Mouse (Mus musculus) midbrain, embryonic 12.5 days (tissue): ENCODE data around the gene Sec61b. TPM values are rescaled to one million over a fixed set of nuclear protein-coding genes. Genes with fewer than 3 reads are reported as not detected.
A peak's percentile ranks its signal among the peaks of the same experiment; 100 is the strongest.

ENCODE experiments used
- ATAC-seq: fragments of 200-750 bp; cut with Nextera tagmentation; 2 replicates; pipeline ENCODE4 v1.8.0; 2017; ENCODE audit warnings: low read depth, moderate TSS enrichment, moderate library complexity; ENCODE audit not compliant: low FRiP score
- H3K27ac ChIP-seq: fragments of 300-500 bp; sonication (generic); replicated peaks from 2 replicates; pipeline ENCODE4 v1.5.1; 2016; ENCODE audit warnings: mild to moderate bottlenecking
- H3K27me3 ChIP-seq: fragments of 300-500 bp; sonication (generic); 2 replicates; pipeline ENCODE4 v1.6.1; 2016; ENCODE audit warnings: mild to moderate bottlenecking
- H3K36me3 ChIP-seq: fragments of 300-500 bp; sonication (generic); 2 replicates; pipeline ENCODE4 v1.6.1; 2016
- H3K4me1 ChIP-seq: fragments of 300-500 bp; sonication (generic); 2 replicates; pipeline ENCODE4 v1.6.1; 2016
- H3K4me2 ChIP-seq: fragments of 300-500 bp; sonication (generic); replicated peaks from 2 replicates; pipeline ENCODE4 v1.6.1; 2016; ENCODE audit warnings: mild to moderate bottlenecking, moderate library complexity
- H3K4me3 ChIP-seq: fragments of 300-500 bp; sonication (generic); 2 replicates; pipeline ENCODE4 v1.5.1; 2016; ENCODE audit warnings: mild to moderate bottlenecking
- H3K9ac ChIP-seq: fragments of 300-500 bp; sonication (generic); replicated peaks from 2 replicates; pipeline ENCODE4 v1.6.1; 2016; ENCODE audit warnings: mild to moderate bottlenecking, moderate library complexity
- H3K9me3 ChIP-seq: fragments of 300-500 bp; sonication (generic); 2 replicates; pipeline ENCODE4 v1.6.1; 2016; ENCODE audit warnings: mild to moderate bottlenecking
- WGBS: fragments of 180-500 bp; shearing (Covaris S2); methylation state at CpG from one replicate; pipeline ENCODE4 v1.1.7; 2016; 5-methylcytosine and 5-hydroxymethylcytosine counted together
- polyA plus RNA-seq: library from polyadenylated mRNA; unstranded; fragments of >200 nt; fragmentation: Nextera tagmentation; extraction: Ambion mirVana; gene quantifications from 2 replicates; pipeline ENCODE4 v1.2.1, GENCODE M21; 2016

Sec61b gene
- polyA plus RNA-seq, 1 experiment from 2014 or later = 325 TPM

DNA sequence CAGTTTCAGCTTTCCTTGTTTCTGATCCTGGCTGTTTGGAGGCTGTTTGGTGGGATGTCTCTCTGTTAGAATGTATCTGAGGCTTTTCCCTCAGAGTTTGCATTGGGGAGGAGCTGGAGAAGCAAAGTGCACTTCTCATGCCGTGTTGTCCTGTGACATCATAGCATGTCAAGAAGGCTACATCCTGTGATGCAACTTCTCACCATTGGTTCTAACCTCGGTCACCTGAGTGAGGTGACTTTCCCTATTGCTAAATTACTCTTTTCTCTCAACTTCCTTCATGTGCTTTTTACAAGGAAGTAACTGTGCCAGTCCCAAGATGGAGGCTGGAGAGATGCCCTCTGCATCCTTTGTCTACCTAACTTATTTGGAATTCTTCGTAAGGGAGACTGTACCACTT, 25.9 kb upstream of the Sec61b start:
- H3K9me3 ChIP-seq = no peaks in the 10 kb centered on the region
- H3K4me3 ChIP-seq = no peak overlapping the region
- H3K27ac ChIP-seq = no peak overlapping the region
- H3K4me1 ChIP-seq = peaks cover 5% of the 10 kb centered on the region; the same call in 1 of the 2 replicates
- no peaks in the 10 kb centered on the region for H3K36me3 ChIP-seq
- WGBS = 95% methylated on average over 3 of the region's 3 CpGs
- no peak overlapping the region for H3K9ac ChIP-seq
- no peak overlapping the region for H3K4me2 ChIP-seq
- ATAC-seq = no peak
- H3K27me3 ChIP-seq = no peaks in the 10 kb centered on the region

DNA sequence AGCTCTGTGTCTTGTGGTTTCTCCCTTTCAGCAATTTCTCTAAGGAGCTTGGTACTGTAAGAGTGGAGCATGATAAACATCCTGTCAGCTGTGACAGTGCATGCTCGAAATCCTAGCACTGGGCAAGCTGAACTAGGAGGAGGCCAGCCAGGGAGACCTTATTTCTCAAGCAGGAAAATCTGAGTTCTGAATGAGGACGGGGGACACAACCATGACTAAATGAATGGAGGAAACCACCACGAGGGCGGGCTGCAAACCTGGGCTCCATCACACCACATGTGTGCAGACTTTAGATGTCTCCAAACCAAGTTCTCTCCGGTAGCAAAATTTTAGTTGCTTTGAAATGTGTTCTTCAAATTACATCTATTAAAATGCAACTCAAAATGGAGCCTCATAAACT, 25.3 kb upstream of the Sec61b start:
- Histone ChIP-seq H3K9me3 (no peaks in the 10 kb centered on the region), H3K4me1 (peaks cover 5% of the 10 kb centered on the region; the same call in 1 of the 2 replicates), H3K4me2 (no peak overlapping the region), H3K27me3 (no peaks in the 10 kb centered on the region), H3K4me3 (no peak overlapping the region), H3K27ac (no peak overlapping the region), H3K36me3 (no peaks in the 10 kb centered on the region), H3K9ac (no peak overlapping the region)
- ATAC-seq = no peak
- 60% methylated on average over 5 of the region's 5 CpGs for WGBS

DNA sequence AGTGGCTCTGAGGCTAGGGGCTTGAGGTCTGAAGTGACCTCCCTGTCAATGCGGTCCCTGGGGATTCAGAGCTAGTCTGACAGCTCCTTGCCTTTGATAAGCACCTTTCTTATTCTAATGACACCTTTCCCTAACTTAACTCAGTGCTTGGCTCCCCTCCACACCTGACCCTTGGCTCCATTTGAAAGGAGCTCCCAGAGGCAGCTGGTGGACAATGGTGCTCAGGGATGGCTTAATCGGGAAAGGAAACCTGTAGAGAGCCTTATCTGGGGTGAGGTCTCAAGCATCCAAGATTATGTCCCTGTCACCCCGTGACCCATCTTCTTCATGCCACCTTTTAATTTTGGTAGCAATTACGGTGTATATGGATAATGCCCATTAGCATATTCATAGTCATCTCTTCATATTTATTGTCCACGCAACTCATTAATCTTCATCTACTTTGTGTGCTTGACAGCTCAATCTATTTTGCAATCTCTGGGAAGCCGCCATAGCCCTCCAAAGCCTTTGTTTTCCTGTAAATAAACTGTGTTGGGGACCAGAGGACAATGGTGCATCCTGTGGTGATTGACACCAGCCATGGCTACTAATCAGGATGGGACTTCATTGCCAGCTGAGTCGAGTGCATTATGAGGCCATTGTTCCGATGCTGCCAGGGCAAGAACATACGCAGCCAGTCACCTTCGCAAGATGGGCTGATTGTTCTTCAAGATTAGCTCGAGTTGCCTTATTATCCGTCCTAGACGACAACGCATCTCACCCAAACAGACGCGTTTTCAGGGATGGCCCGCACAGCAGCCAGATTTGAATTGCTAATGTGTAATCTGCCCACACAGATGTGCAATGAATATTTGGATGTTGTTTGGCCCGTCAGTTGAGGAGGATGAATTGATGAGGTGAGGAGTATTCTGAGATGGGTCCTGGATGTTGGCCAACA, 24.6 kb upstream of the Sec61b start:
- 17% methylated on average over 18 of the region's 18 CpGs for WGBS
- Histone ChIP-seq H3K4me3 (no peak overlapping the region), H3K9ac (no peak overlapping the region), H3K27ac (no peak overlapping the region), H3K4me2 (peak overlapping the region; percentile 19), H3K4me1 (peaks cover 5% of the 10 kb centered on the region; the same call in 1 of the 2 replicates), H3K9me3 (no peaks in the 10 kb centered on the region), H3K27me3 (no peaks in the 10 kb centered on the region), H3K36me3 (no peaks in the 10 kb centered on the region)
- ATAC-seq = no peak

DNA sequence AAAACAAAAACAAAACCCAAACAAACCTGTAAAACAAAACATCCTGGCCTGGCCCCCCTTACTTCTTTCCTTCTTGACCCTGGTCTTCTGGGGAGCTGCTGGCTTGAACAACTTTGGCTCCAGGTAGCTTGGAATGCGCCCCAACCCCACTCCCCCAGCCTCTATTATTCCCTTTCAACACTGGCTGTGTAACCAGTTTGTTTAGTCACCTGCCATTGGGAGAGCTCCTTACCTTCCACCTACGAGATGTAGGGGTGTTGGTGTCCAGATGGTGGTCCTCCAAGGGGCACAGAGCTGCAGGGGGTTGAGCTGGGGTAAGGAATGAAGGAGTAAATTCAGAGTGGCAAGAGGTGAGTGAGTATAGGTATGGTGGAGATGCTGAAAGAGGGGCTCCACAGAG, 7.3 kb upstream of the Sec61b start:
- no peak overlapping the region for H3K27ac ChIP-seq
- H3K4me1 ChIP-seq = no peaks in the 10 kb centered on the region
- H3K9ac ChIP-seq = no peak overlapping the region
- no peak for ATAC-seq
- peaks cover 64% of the 10 kb centered on the region for H3K36me3 ChIP-seq
- no peaks in the 10 kb centered on the region for H3K27me3 ChIP-seq
- WGBS = 90% methylated on average over 2 of the region's 2 CpGs
- H3K9me3 ChIP-seq = no peaks in the 10 kb centered on the region
- H3K4me2 ChIP-seq = no peak overlapping the region
- no peak overlapping the region for H3K4me3 ChIP-seq

DNA sequence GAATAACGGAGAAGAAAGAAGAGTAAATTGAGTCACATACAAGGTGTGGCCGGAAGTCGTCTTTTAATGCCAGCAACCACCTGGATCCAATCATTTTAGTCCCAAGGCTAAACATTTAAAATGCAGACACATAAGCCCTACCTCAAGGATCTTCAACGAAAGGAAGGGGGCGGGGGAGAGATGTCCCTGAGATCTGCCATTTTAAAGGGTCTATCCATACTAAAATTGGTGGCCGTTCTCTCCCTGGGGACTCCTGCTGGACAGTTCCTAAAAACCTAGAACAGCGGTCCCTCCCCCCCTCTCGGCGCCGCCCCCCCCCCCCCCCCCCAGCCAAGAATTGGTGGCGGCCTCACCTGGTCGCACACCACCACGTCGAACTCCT, 881 bp upstream of the Sec61b start:
- 2% methylated on average over 12 of the region's 14 CpGs for WGBS
- peaks cover 26% of the 10 kb centered on the region for H3K4me1 ChIP-seq
- peak overlapping the region; percentile 90 for H3K9ac ChIP-seq
- H3K27ac ChIP-seq = peak overlapping the region; percentile 96
- H3K4me2 ChIP-seq = peak overlapping the region; percentile 81
- peaks cover 53% of the 10 kb centered on the region for H3K36me3 ChIP-seq
- no peaks in the 10 kb centered on the region for H3K9me3 ChIP-seq
- H3K4me3 ChIP-seq = peak overlapping the region; percentile 88
- ATAC-seq = no peak
- H3K27me3 ChIP-seq = no peaks in the 10 kb centered on the region

DNA sequence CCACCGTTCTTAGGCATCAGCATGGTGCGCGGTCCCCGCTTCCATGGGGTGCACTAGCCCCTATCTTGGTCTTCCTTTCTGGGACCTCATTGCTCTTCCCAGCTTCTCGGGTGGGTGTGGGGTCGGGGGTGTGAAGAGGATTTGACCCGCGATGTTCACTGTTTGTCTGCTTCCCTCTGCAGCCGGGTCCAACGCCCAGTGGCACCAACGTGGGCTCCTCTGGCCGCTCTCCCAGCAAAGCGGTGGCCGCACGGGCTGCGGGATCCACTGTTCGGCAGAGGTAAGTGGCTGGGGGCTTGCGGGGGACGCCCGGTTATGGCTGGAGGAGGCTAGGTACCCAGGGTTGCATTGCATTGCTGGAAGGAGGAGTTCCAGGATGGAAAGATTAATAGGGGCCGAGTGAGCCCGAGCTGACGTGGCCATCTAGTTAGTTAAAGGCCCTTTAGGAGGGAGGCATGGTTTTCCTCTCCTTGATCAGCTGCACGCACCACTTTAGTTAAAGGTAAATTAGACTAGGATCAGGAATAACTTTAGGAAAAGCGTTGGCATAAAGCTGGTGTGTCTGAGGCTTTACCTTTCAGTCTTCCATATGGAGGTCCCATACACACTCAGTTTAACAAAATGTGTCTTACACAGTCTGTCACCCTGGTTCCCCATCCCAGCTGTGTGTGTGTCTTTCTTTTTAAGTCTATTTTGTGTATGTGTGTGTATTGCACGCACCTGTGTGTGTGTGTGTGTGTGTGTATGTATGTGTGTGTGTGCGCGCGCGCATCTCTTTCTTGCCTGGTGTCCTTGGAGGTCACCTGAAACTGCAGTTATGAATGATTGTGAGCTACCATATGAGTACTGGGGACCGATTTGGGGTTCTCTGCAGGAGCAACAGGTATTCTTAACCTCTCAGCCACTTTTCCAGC, 529 bp downstream of the Sec61b start:
- Histone ChIP-seq H3K4me3 (peak overlapping the region; percentile 88), H3K4me2 (peak overlapping the region; percentile 81), H3K4me1 (peaks cover 26% of the 10 kb centered on the region), H3K9ac (peak overlapping the region; percentile 90), H3K9me3 (no peaks in the 10 kb centered on the region), H3K27me3 (no peaks in the 10 kb centered on the region), H3K36me3 (peaks cover 48% of the 10 kb centered on the region), H3K27ac (peak overlapping the region; percentile 96)
- WGBS = 15% methylated on average over 31 of the region's 31 CpGs
- ATAC-seq = peak; percentile 3; the same call in 1 of the 2 replicates

DNA sequence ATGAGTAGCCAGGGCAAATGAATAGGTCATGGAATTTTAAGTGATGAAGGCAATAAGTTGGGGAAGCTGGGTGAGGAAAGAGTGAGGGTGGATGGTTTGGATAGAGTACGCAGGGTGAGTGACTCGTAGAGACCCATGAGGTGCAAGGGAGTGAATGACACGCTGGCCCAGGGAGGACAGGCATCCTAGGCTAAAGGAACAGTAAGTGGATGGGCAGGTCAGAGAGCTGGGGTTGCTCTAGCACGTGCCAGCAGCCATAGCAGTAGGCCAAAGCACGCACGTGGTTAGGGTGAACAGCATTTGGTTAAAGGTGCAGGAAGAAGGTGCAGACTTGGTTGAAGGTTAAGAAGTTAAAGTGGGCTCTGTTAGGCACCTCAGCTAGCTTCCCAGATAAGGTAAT, 3.1 kb downstream of the Sec61b start:
- Histone ChIP-seq H3K36me3 (peaks cover 48% of the 10 kb centered on the region), H3K27ac (no peak overlapping the region), H3K4me3 (no peak overlapping the region), H3K27me3 (no peaks in the 10 kb centered on the region), H3K9ac (no peak overlapping the region), H3K4me2 (no peak overlapping the region), H3K4me1 (peaks cover 23% of the 10 kb centered on the region), H3K9me3 (no peaks in the 10 kb centered on the region)
- 94% methylated on average over 6 of the region's 6 CpGs for WGBS
- no peak for ATAC-seq

DNA sequence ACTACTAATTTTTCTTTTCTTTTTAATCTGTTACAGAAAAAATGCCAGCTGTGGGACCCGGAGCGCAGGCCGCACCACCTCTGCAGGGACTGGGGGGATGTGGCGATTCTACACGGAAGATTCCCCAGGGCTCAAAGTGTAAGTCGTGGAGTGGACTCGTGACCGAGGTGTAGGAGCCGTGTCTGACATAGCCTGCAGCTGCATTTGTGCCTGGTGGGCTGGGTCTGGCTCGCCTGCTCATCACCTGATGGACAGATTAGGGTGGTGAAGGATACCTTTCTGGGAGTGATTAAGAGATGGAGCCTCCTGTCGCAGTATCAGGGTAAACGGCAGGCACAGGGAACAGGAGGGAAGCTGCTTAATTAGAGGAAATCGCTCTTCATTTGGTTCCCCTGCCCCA, 5.6 kb downstream of the Sec61b start:
- Histone ChIP-seq H3K27me3 (no peaks in the 10 kb centered on the region), H3K4me3 (no peak overlapping the region), H3K9ac (no peak overlapping the region), H3K9me3 (no peaks in the 10 kb centered on the region), H3K4me1 (peaks cover 13% of the 10 kb centered on the region), H3K4me2 (no peak overlapping the region), H3K27ac (no peak overlapping the region), H3K36me3 (peaks cover 59% of the 10 kb centered on the region)
- ATAC-seq = no peak
- WGBS = 92% methylated on average over 13 of the region's 13 CpGs

DNA sequence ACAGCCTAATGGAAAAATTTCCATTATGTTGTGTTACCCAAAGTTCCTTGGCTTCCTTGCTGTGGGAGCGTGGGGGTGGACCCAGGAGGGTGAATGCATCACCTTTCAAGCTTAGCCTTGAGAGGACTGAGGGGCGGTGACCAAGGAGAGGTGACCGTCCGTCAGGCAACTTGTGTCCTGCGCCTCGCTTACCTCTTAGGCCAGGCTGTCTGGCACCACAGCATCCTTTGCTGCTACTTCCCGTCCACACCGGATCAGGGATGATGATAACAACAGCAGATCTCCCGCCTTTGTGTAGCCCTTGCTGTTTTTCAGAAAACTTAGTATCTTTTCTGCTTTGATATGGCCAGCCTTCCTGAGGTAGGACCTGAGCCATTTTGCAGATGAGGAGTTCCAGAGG, 6.1 kb downstream of the Sec61b start:
- H3K27me3 ChIP-seq = no peaks in the 10 kb centered on the region
- no peak overlapping the region for H3K4me3 ChIP-seq
- H3K4me1 ChIP-seq = peaks cover 9% of the 10 kb centered on the region
- no peak overlapping the region for H3K9ac ChIP-seq
- H3K4me2 ChIP-seq = no peak overlapping the region
- no peaks in the 10 kb centered on the region for H3K9me3 ChIP-seq
- peaks cover 59% of the 10 kb centered on the region for H3K36me3 ChIP-seq
- no peak overlapping the region for H3K27ac ChIP-seq
- no peak for ATAC-seq
- WGBS = 96% methylated on average over 9 of the region's 9 CpGs

DNA sequence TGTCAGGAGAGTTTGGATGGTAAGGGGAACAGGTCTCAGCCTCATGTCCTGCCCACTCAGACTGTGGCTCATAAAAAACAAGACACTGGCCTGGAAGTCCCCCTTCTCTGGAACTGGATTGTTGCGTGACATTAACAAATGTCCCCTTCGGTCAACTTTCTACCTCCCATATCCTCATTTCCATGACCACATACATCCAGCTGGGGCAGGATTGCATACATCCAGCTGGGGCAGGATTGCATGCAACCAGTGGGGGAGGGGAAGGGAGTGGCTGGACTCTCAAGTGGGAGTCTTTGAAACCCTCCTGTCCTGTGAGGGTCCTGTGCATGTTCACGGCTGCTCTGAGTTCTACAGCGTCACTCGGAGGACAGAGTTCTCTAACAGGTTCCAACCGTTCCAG, 16.8 kb downstream of the Sec61b start:
- no peak overlapping the region for H3K4me2 ChIP-seq
- H3K9me3 ChIP-seq = no peaks in the 10 kb centered on the region
- peaks cover 12% of the 10 kb centered on the region for H3K4me1 ChIP-seq
- H3K9ac ChIP-seq = no peak overlapping the region
- H3K27me3 ChIP-seq = no peaks in the 10 kb centered on the region
- no peak for ATAC-seq
- WGBS = 89% methylated on average over 6 of the region's 6 CpGs
- no peak overlapping the region for H3K4me3 ChIP-seq
- no peaks in the 10 kb centered on the region for H3K36me3 ChIP-seq
- no peak overlapping the region for H3K27ac ChIP-seq

DNA sequence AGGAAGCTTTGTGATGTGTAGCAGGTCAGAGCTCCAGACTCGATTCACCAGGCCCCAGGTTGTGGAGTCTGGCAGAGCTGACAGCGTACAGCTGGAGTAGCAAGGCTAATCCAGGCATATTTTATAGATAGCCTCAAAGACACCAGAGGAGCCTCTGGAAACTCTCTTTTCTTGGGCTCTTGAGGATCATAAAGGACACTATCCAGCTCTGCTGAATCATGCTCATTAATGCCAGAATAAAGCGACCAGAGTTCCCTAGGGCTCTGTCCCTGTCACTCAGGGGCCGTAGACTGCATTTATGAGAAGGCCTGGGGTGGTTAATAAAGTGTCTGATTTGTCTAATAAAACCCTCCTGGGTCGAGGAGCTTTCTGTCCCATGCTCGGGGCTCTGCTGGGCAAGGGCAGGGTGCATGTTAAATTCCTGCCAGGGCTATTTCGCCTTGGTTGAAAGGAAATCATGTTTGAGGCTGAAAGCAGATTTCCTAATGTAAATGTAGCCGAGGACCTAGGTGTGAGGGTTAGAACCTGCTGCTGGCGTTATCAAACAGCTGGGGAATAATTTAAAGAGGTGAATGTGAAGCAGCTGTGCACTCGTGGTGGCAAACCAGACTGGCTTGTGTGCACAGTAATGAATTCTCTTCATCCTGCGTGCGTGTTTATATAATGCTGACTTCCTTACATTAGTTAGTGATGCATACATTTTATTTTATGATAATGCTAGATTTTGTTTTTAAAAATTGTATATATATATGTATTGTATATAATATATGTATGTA, 18.0 kb downstream of the Sec61b start:
- Histone ChIP-seq H3K9ac (no peak overlapping the region; the same call in 1 of the 2 replicates), H3K27ac (peak overlapping the region; percentile 54)
- ATAC-seq = peak; percentile 62

More for the DNA sequence above, 18.0 kb downstream of the Sec61b start:
- 53% methylated on average over 12 of the region's 12 CpGs for WGBS
- Histone ChIP-seq H3K36me3 (no peaks in the 10 kb centered on the region), H3K9me3 (no peaks in the 10 kb centered on the region), H3K4me2 (no peak overlapping the region), H3K27me3 (no peaks in the 10 kb centered on the region), H3K4me1 (peaks cover 12% of the 10 kb centered on the region), H3K4me3 (no peak overlapping the region)
